Mouse (Mus musculus) hindbrain, embryonic 12.5 days (tissue): Measurements from ENCODE around the gene Pimreg. TPM values are rescaled to one million over a fixed set of nuclear protein-coding genes. Genes with fewer than 3 reads are reported as not detected.

Source experiments
- ATAC-seq: fragments of 200-750 bp; cut with Nextera tagmentation; 2 replicates; pipeline ENCODE4 v1.8.0; 2017; ENCODE audit warnings: moderate TSS enrichment; ENCODE audit not compliant: low FRiP score
- H3K27ac ChIP-seq: fragments of 300-500 bp; sonication (generic); 2 replicates; pipeline ENCODE4 v1.5.1; 2016; ENCODE audit warnings: mild to moderate bottlenecking
- H3K27me3 ChIP-seq: fragments of 300-500 bp; sonication (generic); 2 replicates; pipeline ENCODE4 v1.6.1; 2016; ENCODE audit warnings: mild to moderate bottlenecking
- H3K36me3 ChIP-seq: fragments of 300-500 bp; sonication (generic); 2 replicates; pipeline ENCODE4 v1.6.1; 2016; ENCODE audit warnings: mild to moderate bottlenecking
- H3K4me1 ChIP-seq: fragments of 300-500 bp; sonication (generic); 2 replicates; pipeline ENCODE4 v1.6.1; 2016
- H3K4me2 ChIP-seq: fragments of 300-500 bp; sonication (generic); replicated peaks from 2 replicates; pipeline ENCODE4 v1.6.1; 2016; ENCODE audit warnings: mild to moderate bottlenecking
- H3K4me3 ChIP-seq: fragments of 300-500 bp; sonication (generic); 2 replicates; pipeline ENCODE4 v1.5.1; 2016; ENCODE audit warnings: mild to moderate bottlenecking
- H3K9ac ChIP-seq: fragments of 300-500 bp; sonication (generic); 2 replicates; pipeline ENCODE4 v1.6.1; 2016; ENCODE audit warnings: mild to moderate bottlenecking, moderate library complexity
- H3K9me3 ChIP-seq: fragments of 300-500 bp; sonication (generic); replicated peaks from 2 replicates; pipeline ENCODE4 v1.6.1; 2016; ENCODE audit warnings: mild to moderate bottlenecking
- WGBS: fragments of 180-500 bp; shearing (Covaris S2); methylation state at CpG from one replicate; pipeline ENCODE4 v1.1.7; 2016; 5-methylcytosine and 5-hydroxymethylcytosine counted together
- polyA plus RNA-seq: library from polyadenylated mRNA; unstranded; fragments of >200 nt; fragmentation: Nextera tagmentation; extraction: Ambion mirVana; gene quantifications from 2 replicates; pipeline ENCODE4 v1.2.1, GENCODE M21; 2016

Pimreg gene
- 98.6 and 104 TPM in 2 replicates for polyA plus RNA-seq

DNA sequence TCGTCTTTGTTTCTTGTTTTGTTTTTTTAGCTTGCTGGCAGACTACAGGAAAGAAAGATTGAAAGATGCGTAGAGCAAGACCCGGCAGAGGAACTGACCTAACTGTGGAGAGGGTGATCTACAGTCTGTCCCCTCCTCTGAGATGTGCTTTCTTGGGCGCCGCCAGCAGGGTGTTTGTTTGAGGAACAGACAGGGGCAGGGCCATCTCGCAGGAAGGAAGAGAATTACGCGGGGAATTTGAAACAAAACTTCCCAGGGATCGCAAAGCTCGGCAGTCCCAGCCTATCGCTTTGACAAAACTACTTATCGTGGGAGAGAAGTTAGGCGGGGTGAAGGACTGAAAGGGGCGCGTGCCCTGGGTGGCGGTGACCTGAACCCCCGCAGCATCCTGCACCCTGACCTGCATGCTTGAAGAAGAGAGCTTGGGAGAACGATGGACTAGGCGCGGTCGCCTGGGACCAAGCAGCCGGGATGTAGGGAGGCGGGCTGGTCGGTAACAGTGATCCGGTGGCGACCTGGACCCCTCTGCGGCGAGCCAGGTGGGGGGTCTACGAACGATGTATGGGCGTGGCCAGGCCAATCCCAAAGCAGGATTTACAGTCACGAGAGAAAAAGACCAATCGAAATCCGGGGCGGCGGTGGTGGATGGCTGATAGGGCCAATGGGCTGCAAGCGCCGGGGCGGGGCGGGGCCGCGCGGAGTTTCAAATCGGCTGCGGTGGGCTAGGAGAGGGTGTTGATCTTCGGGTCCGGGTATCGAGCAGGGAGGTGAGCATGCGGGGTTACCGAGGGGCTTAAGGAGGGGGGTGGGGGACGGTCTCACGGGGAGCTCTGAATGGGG lies at the start of gene Pimreg:
Gene Pimreg (plus strand): TSS at position 265 of the 840 bp plus-strand sequence.
- peak; percentile 91 for ATAC-seq
- peak within 1 kb of the TSS; percentile 72 for H3K9ac ChIP-seq
- H3K4me1 ChIP-seq: peaks cover 51% of the 10 kb centered on the region
- peak within 1 kb of the TSS; percentile 59 for H3K4me3 ChIP-seq
- H3K9me3 ChIP-seq: no peaks in the 10 kb centered on the region
- 1% methylated on average over 52 of the region's 52 CpGs for WGBS
- peaks cover 25% of the 10 kb centered on the region for H3K36me3 ChIP-seq
- H3K27me3 ChIP-seq: peaks cover 4% of the 10 kb centered on the region; the same call in 1 of the 2 replicates
- peak within 1 kb of the TSS; percentile 77 for H3K27ac ChIP-seq
- peak within 1 kb of the TSS; percentile 88 for H3K4me2 ChIP-seq

DNA sequence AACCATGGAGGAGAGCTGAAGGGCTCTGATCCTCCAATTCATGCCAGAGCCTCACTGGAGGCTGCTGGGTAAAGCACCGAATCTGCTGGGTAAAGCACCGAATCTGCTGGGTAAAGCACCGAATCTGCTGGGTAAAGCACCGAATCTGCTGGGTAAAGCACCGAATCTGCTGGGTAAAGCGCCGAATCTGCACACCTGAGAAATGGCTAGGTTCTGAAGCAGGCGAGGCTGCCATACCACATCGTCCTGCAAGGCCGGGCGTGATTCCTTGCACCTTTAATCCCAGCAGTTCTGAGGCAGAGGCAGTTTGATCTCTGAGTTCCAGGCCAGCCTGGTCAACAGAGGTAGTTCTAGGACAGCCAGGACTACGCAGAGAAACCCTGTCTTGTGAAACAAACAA lies 49.4 kb upstream of the Pimreg start:
- H3K9ac ChIP-seq: no peak overlapping the region
- peaks cover 14% of the 10 kb centered on the region for H3K4me1 ChIP-seq
- H3K9me3 ChIP-seq: no peaks in the 10 kb centered on the region; the same call in 1 of the 2 replicates
- WGBS: 92% methylated on average over 12 of the region's 12 CpGs
- no peak overlapping the region for H3K4me3 ChIP-seq
- H3K27me3 ChIP-seq: no peaks in the 10 kb centered on the region
- ATAC-seq: no peak
- H3K36me3 ChIP-seq: no peaks in the 10 kb centered on the region
- no peak overlapping the region for H3K4me2 ChIP-seq
- no peak overlapping the region for H3K27ac ChIP-seq

DNA sequence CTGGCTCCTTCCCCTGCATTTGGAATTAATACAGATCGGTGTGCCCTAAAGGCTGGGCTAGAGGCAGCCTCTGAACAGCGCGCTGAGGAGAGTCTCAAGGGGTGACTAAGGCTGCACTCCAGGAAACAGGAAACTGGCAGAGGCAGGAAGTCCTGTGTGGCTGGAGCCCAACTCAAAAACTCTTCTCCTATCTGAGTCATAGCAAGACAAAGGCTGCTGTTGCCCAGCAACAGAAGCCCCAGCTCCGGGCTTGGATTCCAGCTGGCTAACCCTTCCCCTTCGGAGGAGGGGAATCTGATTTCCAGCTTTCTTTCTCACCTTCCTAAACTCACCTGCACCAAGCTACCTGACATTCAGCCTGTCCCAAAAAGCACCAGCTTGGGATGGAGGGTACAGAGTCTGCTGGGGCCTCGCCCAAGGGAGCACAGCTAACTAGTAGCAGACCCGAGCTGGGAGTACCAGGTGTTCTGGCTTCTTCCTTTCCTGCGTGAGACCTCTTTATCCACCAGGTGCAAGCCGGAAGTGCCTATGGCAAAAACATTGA lies 45.8 kb upstream of the Pimreg start:
- Histone ChIP-seq H3K4me3 (no peak overlapping the region), H3K27ac (peak overlapping the region; percentile 40; the same call in 1 of the 2 replicates), H3K4me2 (peak overlapping the region; percentile 22; the same call in 1 of the 2 replicates), H3K9ac (no peak overlapping the region), H3K36me3 (no peaks in the 10 kb centered on the region), H3K27me3 (no peaks in the 10 kb centered on the region), H3K9me3 (no peaks in the 10 kb centered on the region; the same call in 1 of the 2 replicates), H3K4me1 (peaks cover 14% of the 10 kb centered on the region)
- peak; percentile 61; the same call in 1 of the 2 replicates for ATAC-seq
- 31% methylated on average over 9 of the region's 9 CpGs for WGBS

DNA sequence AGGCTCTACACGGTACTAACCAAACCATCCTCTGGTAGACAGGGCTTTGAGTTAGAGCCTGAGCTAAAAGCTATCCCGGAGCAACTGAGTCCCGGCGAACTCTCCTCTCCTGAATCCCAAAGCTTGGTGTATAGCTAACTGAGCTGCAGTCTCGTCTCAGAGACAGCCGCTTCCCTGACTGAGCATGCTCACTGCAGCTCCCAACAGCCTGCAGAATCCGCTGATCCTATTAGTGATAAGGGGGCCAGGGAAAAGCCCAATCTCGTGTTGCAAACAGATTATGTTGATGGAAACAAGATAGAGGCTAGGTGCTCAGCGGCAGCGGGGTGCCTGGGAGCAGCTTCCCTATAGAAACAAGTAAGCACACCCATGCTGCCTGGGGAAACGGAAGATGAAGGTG lies 45.0 kb upstream of the Pimreg start:
- peaks cover 14% of the 10 kb centered on the region for H3K4me1 ChIP-seq
- H3K9me3 ChIP-seq: no peaks in the 10 kb centered on the region; the same call in 1 of the 2 replicates
- H3K4me2 ChIP-seq: 0 out of 2 replicates have a peak overlapping the region, but pooled peaks have one; percentile 1
- H3K27me3 ChIP-seq: no peaks in the 10 kb centered on the region
- ATAC-seq: no peak
- no peaks in the 10 kb centered on the region for H3K36me3 ChIP-seq
- 45% methylated on average over 11 of the region's 11 CpGs for WGBS
- H3K9ac ChIP-seq: no peak overlapping the region
- no peak overlapping the region for H3K4me3 ChIP-seq
- H3K27ac ChIP-seq: no peak overlapping the region

DNA sequence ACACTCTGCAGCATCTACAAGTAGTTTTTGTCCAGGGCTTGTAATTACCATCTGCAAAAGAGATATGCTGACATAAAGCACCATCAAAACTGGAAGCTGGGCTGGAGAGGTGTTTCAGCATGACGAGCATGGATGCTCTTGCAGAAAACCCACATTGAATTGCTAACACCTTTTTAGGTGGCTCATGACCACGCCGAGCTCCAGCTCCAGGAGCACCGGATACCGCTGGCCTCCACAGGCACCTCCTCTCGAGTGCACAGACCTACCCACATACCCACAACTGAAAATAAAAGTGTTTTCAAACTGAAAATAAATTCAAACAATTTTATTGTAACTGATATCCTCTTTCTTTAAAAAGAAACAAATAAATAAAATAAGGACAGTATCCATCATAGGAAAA lies 41.6 kb upstream of the Pimreg start:
- H3K9ac ChIP-seq: no peak overlapping the region
- H3K4me3 ChIP-seq: no peak overlapping the region
- no peak overlapping the region for H3K27ac ChIP-seq
- H3K4me1 ChIP-seq: peaks cover 17% of the 10 kb centered on the region
- no peaks in the 10 kb centered on the region for H3K27me3 ChIP-seq
- H3K9me3 ChIP-seq: no peaks in the 10 kb centered on the region; the same call in 1 of the 2 replicates
- no peak for ATAC-seq
- no peak overlapping the region for H3K4me2 ChIP-seq
- 88% methylated on average over 6 of the region's 6 CpGs for WGBS
- H3K36me3 ChIP-seq: no peaks in the 10 kb centered on the region

DNA sequence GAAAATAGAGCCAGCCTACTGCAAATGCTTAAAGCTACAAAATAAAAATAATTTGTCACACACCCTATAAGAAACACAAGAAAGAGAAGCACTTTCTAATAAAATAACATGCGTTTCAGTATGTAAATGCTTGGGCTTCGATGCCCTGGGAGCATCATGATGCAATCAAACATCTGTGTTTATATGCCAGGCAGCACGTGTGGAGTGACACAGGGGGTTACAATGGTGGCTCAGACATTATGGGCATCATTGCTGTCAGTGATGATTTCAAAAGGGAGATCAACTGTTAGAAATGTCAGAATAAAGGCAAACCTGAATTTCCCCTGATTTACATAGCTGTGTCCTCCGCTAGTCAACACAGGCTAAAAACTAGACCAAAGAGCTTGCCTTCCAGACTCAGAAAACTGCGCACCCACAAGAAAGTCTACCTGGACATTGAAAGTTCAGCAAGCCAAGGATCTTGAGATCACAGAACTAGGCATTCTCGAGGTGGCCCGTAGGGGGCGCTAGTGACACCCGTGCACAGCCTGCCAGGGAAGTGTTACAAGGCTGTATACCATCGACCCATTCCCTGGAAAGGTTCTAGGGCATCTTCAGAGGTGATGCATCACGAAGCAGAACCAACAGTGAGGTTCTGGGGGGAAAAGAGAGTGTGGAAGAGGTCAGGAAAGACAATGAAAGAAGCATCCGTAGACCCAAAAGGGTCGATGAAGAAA lies 39.5 kb upstream of the Pimreg start:
- H3K9me3 ChIP-seq: no peaks in the 10 kb centered on the region
- H3K4me2 ChIP-seq: no peak overlapping the region
- 50% methylated on average over 13 of the region's 13 CpGs for WGBS
- H3K4me1 ChIP-seq: peaks cover 3% of the 10 kb centered on the region
- H3K36me3 ChIP-seq: no peaks in the 10 kb centered on the region
- H3K27me3 ChIP-seq: no peaks in the 10 kb centered on the region
- H3K9ac ChIP-seq: no peak overlapping the region
- H3K4me3 ChIP-seq: no peak overlapping the region
- H3K27ac ChIP-seq: no peak overlapping the region
- ATAC-seq: no peak

DNA sequence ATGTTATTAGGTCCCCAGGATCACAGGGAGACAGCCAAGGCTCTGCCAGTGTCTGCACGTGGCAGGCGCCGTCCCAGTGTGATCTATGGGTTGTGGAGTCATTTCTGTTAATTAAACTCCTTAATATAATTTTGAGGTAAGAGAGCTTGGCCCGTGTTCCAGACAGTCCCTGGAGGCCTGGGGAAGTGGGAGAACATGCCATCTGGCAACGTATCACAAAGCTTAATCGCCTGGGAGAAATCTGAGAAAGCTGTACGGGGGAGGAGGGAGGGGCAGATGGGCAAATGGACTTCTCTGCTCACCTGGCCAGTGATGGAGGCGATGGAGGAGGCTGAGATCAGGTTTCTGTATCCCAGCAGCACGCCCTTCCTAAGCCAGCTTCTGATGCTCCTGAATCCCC lies 38.7 kb upstream of the Pimreg start:
- no peaks in the 10 kb centered on the region for H3K27me3 ChIP-seq
- no peak overlapping the region for H3K4me2 ChIP-seq
- 44% methylated on average over 9 of the region's 9 CpGs for WGBS
- H3K4me3 ChIP-seq: no peak overlapping the region
- no peak overlapping the region for H3K9ac ChIP-seq
- ATAC-seq: no peak
- H3K4me1 ChIP-seq: peaks cover 3% of the 10 kb centered on the region
- no peaks in the 10 kb centered on the region for H3K36me3 ChIP-seq
- H3K9me3 ChIP-seq: no peaks in the 10 kb centered on the region
- no peak overlapping the region for H3K27ac ChIP-seq

DNA sequence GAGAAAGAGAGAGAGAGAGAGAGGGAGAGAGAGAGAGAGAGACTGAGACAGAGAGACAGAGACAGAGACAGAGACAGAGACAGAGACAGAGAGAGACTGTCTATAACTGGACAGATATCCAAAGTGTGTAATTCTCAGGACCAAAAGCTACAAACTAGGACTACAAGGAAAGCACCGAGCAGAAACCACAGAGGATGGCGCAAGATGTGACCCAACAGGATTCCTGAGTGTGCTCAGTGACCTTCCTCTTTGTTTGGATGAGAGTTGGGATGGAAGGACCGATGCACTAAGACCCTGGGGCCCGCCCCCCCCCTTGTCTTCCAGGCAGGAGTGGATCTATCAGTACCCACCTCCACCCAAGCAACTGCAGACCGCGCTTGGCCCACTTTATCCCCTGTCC lies 36.3 kb upstream of the Pimreg start:
- no peak for ATAC-seq
- Histone ChIP-seq H3K36me3 (no peaks in the 10 kb centered on the region), H3K27ac (no peak overlapping the region), H3K4me2 (no peak overlapping the region), H3K9me3 (no peaks in the 10 kb centered on the region), H3K4me3 (no peak overlapping the region), H3K27me3 (no peaks in the 10 kb centered on the region), H3K4me1 (peaks cover 7% of the 10 kb centered on the region), H3K9ac (no peak overlapping the region)
- WGBS: 84% methylated on average over 6 of the region's 6 CpGs

DNA sequence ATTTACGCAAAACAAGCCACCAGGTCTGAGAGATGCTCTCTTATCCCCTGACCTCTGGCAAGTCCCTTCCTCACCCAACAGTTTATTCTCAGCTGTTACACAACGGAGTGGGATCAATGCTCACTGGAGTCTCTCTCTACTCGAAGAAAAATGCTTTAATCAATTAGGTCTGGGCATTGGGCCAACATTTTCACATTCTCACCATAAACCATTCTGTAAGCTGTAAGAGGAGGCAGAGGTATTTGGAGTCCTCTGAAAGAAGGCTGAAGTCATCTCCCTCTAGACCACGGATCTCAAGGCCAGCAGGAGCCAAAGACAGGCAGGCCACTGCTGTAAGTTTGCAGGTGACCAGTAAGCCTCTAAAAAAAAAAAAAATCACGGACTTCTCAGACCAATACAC lies 31.5 kb upstream of the Pimreg start:
- WGBS: 48% methylated on average over 5 of the region's 5 CpGs
- Histone ChIP-seq H3K27ac (no peak overlapping the region), H3K4me2 (no peak overlapping the region), H3K4me1 (peaks cover 18% of the 10 kb centered on the region), H3K9ac (no peak overlapping the region), H3K4me3 (no peak overlapping the region), H3K9me3 (no peaks in the 10 kb centered on the region), H3K36me3 (no peaks in the 10 kb centered on the region), H3K27me3 (no peaks in the 10 kb centered on the region)
- no peak for ATAC-seq

DNA sequence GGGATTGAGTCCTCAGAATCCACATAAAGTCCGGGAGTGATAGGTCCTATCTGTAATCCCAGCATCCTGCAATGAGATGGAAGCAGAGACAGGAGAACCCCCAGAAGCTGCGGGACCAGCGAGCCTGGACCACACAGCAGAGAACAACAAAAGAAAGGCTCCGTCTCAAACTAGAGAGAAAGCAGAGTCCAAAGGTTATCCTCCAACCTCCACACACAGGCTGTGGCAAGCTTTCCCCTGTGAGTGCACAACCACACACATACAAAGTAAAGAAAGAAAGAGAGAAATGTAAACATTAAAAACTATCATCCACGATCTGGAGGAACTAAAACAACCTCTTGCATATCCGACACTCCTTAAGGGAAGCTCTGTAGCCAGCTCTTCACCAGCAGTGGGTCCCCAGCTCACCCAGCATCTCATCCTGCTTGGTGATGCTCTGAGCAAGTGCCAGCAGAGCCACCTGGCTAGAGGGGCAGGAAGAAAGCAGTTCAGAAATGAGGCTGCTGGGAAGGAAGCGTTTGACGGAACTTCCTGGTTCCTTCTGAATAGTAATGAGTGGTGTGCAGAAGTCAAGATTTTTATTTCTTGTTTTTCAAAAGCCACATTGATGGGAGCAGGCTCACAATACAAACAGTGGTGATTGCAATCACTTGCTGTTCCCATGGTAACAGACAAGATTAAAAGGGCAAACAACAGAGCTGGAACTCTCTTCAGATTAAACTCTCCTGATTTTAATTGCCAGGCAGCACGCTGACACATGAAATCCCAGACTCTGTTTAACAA lies 30.7 kb upstream of the Pimreg start:
- Histone ChIP-seq H3K4me1 (peaks cover 18% of the 10 kb centered on the region), H3K4me2 (no peak overlapping the region), H3K27ac (peak overlapping the region; percentile 35; the same call in 1 of the 2 replicates), H3K9ac (no peak overlapping the region), H3K9me3 (no peaks in the 10 kb centered on the region), H3K36me3 (no peaks in the 10 kb centered on the region), H3K27me3 (no peaks in the 10 kb centered on the region), H3K4me3 (no peak overlapping the region)
- WGBS: 48% methylated on average over 9 of the region's 9 CpGs
- no peak for ATAC-seq

DNA sequence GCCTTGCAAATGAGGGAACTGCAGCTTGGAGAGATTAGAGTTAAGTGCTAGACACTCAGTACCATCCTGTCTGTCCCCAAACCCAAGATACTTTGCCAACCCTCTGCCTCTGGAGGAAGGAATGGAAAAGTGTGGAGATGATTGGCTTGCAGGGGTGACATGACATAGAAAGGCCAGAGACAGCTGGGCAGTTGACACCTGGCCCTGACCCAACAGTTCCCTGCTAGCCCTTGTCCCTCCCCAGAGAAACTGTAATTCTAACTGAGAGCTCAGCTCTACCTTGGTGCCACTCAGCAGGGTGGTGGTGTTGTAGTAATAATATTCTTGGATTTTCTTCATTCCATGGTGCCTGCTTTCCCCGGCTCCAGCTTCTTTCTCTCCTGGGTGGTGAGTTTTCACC lies 29.9 kb upstream of the Pimreg start:
- Histone ChIP-seq H3K27me3 (no peaks in the 10 kb centered on the region), H3K9ac (no peak overlapping the region), H3K4me1 (peaks cover 18% of the 10 kb centered on the region), H3K27ac (0 out of 2 replicates have a peak overlapping the region, but pooled peaks have one; percentile 35), H3K4me3 (no peak overlapping the region), H3K36me3 (no peaks in the 10 kb centered on the region), H3K4me2 (no peak overlapping the region), H3K9me3 (no peaks in the 10 kb centered on the region)
- ATAC-seq: no peak
- WGBS: 88% methylated on average over 1 of the region's 1 CpGs
